In genomic region chr1:74941651-74942360, GRCm38 (mm10) we compare ENCODE assay signal across 27 mouse cellular contexts. TPM values are rescaled to one million over a fixed set of nuclear protein-coding genes. Genes with fewer than 3 reads are reported as not detected.
"Had no signal": no experiment of that assay in that cellular context is flagged by ENCODE, and none has a peak within 500 bp of the region (broad histone marks: within the 10 kb centered on the region; RNA-seq: fewer than 3 reads in every experiment).

No protein-coding gene starts in this region.

- H3K36me3 ChIP-seq: kidney, embryonic 15.5 days; limb, embryonic 12.5 days; limb, embryonic 15.5 days; lung, embryonic 15.5 days; midbrain, embryonic 13.5 days had no signal

- H3K9me3 ChIP-seq: kidney, embryonic 15.5 days; limb, embryonic 12.5 days; limb, embryonic 15.5 days; lung, embryonic 15.5 days; midbrain, embryonic 13.5 days had no signal

- H3K4me3 ChIP-seq: kidney, embryonic 15.5 days; left cerebral cortex, adult 2 months; limb, embryonic 12.5 days; limb, embryonic 15.5 days; lung, embryonic 15.5 days; midbrain, embryonic 13.5 days had no signal

- H3K9ac ChIP-seq: kidney, embryonic 15.5 days; limb, embryonic 12.5 days; limb, embryonic 15.5 days; liver, embryonic 14.5 days; liver, postnatal 0 days; lung, embryonic 15.5 days; midbrain, embryonic 13.5 days had no signal

- H3K4me2 ChIP-seq: kidney, embryonic 15.5 days; limb, embryonic 12.5 days; limb, embryonic 15.5 days; liver, embryonic 11.5 days; lung, embryonic 15.5 days; midbrain, embryonic 13.5 days had no signal

- DNase-seq: kidney, adult 8-10 months; kidney, postnatal 10 days; kidney, postnatal 36 days; layer of hippocampus, postnatal 36 days; left cerebral cortex, postnatal 4 days; liver, postnatal 0 days; lung, postnatal 14 days; right cerebral cortex, adult 18-20 months; right cerebral cortex, postnatal 14 days; right cerebral cortex, postnatal 4 days; spleen, adult 18-20 months; thymus, adult 18-20 months; thymus, postnatal 36 days had no signal

- ATAC-seq: hindbrain, postnatal 0 days; inflammation-experienced regulatory T-cells, adult 6 months; liver, postnatal 0 days; midbrain, embryonic 13.5 days had no signal

- H3K4me1 ChIP-seq: kidney, embryonic 15.5 days; limb, embryonic 12.5 days; limb, embryonic 15.5 days; lung, embryonic 15.5 days; midbrain, embryonic 13.5 days had no signal

- H3K27ac ChIP-seq: hindbrain, postnatal 0 days; kidney, embryonic 15.5 days; left cerebral cortex, adult 2 months; limb, embryonic 12.5 days; limb, embryonic 15.5 days; liver, embryonic 14.5 days; lung, embryonic 15.5 days; macrophage; midbrain, embryonic 13.5 days had no signal

RNA-seq across cellular contexts. Expression of gene Cfap65, which starts 6.4 kb away (rescaled TPM):
- polyA plus RNA-seq: inflammation-experienced regulatory T-cells, adult 6 months; limb, embryonic 12.5 days; limb, embryonic 15.5 days; liver, embryonic 11.5 days; liver, postnatal 0 days; macrophage; urinary bladder, adult 2 months had no signal

RNA-seq across cellular contexts. Expression of gene Ihh, which starts 9.7 kb away (rescaled TPM):
- polyA plus RNA-seq: inflammation-experienced regulatory T-cells, adult 6 months; neural tube, embryonic 11.5 days had no signal

RNA-seq across cellular contexts. Expression of gene Cryba2, which starts 48.9 kb away (rescaled TPM):
- polyA plus RNA-seq: inflammation-experienced regulatory T-cells, adult 6 months; kidney, embryonic 15.5 days; limb, embryonic 12.5 days; liver, embryonic 11.5 days; liver, embryonic 14.5 days; liver, postnatal 0 days; lung, embryonic 15.5 days; macrophage; neural tube, embryonic 11.5 days; urinary bladder, adult 2 months had no signal

RNA-seq across cellular contexts. Expression of gene Fev, which starts 56.6 kb away (rescaled TPM):
- polyA plus RNA-seq: inflammation-experienced regulatory T-cells, adult 6 months; lung, embryonic 15.5 days; macrophage; neural tube, embryonic 11.5 days; neural tube, embryonic 14.5 days; urinary bladder, adult 2 months had no signal
